Mouse (Mus musculus) layer of hippocampus, adult 8-10 months (tissue): ENCODE results near the gene Slc28a3. TPM values are rescaled to one million over a fixed set of nuclear protein-coding genes. Genes with fewer than 3 reads are reported as not detected.

Source experiments
- DNase-seq, 2 experiments: peaks; one replicate each; pipeline ENCODE4 v3.0.0; 2022; ENCODE audit warnings: low spot score in 2 of 2
- total RNA-seq, 4 experiments: library from RNA; stranded (reverse); gene quantifications; 2 replicates each; pipeline ENCODE4 v1.2.4; 2022

Gene Slc28a3
- under 1 TPM in 3 of 4 experiments, not detected in 1; 0.11 to 0.85 (median 0.37) TPM for total RNA-seq

- DNase-seq, result no peak
Observed at GRCm38 (mm10) chr13:58610716-58611115, at the start of gene Slc28a3. Gene Slc28a3 (minus strand): TSS chr13:58610877.

GRCm38 (mm10) chr13:58657987-58658386 is 47.3 kb upstream of the Slc28a3 start:
- no peak for DNase-seq

- no peak for DNase-seq
Observed at GRCm38 (mm10) chr13:58656885-58657284, 46.2 kb upstream of the Slc28a3 start.

DNA sequence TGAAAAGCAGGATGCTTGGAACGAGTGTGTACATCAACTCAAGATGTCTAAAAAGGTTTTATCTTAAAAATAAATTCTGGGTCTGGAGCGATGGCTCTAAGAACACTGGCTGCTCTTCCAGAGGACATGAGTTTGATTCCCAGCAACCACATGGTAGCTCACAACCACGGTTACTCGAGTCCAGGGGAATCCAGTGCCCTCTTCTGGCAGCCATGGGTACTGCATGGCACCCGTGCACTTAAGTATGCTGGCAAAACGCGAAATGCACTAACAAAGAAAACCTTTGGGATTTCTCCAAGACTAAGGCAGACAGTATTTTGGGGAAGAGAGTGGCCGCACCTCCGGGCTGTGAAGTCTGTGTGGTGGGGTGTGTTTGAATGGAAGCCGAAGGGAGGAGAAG is 44.9 kb upstream of the Slc28a3 start:
- DNase-seq, result no peak

GRCm38 (mm10) chr13:58640330-58640729 is 29.7 kb upstream of the Slc28a3 start:
- DNase-seq, result peak in 1 of 2 experiments; percentile 57

DNA sequence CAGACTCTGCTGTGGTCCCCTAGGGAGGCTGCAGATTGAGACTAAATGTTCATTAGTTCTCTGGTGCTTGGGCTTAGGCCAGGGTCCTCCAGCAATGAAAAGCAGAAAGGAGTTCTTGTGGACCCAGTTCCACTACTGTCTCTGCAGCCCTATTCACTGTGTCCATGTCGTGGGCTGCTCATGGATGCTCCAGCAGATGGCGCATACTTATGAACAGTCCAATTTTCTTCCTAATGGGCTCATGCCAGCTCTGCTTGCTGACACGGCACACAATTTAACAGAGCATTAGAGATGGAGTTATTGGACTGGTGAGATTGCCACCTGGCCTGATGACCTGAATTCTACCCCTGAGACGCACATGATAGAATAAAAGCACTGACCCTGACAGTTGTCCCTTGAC is 28.3 kb upstream of the Slc28a3 start:
- DNase-seq, result peak; percentile 54 to 78

DNA sequence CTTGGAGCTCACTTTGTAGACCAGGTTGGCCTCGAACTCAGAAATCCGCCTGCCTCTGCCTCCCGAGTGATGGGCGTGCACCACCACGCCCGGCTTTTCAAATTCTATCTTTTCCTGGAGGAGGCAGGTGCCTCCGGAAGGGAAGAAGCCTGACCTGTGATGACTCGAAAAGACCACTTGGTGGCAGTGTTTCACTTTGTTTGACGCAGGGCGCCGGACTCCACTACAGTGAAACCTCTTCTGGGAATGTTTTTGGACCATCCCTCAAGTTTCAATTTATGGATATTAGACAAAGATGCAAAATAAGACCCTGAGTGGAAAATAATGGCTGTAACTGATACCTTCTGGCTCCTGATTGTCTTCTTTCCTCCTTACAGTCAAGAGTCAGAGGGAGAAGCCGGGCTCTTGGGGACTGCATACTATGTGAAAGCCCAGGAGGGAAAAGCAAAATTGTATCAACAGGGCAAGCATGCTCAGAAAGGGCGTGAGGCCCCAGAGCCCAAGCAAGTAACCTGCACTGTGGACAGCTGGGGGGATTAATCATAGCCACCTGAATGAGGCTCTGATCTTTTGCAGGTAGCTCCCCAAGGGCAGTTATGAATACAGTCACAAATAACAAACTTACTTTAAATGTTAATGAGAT is 26.8 kb upstream of the Slc28a3 start:
- peak in 1 of 2 experiments; percentile 69 for DNase-seq

GRCm38 (mm10) chr13:58633887-58634286 is 23.2 kb upstream of the Slc28a3 start:
- no peak for DNase-seq

DNA sequence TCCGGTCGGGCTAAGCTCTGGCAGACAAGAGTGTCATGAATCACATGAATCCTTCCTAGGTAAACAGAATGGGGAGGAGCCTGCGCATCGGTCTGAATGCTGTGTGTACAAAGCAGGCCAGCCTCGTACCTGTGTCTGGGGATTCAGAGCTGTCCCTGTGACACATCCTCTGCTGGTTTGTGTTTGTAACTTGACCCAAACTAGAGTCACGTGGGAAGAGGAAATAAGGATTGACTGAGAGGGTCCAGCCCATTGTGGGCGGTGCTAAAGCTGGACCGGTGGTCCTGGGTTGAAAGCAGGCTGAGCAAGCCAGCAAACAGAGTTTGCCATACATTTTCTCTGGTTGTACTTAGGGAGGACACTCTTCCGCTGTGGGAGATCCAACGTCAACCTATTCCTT is 20.1 kb upstream of the Slc28a3 start:
- no peak for DNase-seq

DNA sequence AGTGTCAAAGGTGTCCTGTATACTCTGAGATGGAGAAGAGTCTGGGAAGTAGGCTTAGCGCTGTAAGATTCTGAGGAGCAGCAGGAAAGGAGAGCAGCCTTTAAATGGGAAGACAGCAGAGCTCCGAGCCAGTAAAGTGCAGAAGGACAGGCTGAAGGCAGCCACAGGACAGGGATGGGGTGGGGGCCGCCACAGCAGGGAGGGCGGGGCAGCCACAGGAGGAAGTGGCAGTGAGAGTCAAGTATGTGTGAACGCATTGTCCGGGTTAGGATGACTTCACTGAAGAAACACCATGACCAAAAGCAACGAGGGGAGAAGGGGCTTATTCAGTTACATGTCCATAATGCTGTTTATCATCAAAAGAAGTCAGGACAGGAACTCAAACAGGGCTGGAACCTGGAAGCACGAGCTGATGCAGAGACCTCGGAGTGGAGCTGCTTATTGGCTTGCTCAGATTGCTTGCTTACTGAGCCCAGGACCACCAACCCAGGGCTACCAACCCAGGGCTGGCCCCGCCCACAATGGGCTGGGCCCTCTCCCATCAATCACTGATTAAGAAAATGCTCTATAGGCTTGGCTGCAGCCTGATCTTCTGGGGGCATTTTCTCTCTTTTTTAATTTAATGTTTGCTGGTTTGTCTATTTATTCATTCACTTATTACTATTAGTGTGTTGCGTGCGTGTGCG is 18.8 kb upstream of the Slc28a3 start:
- no peak for DNase-seq

DNA sequence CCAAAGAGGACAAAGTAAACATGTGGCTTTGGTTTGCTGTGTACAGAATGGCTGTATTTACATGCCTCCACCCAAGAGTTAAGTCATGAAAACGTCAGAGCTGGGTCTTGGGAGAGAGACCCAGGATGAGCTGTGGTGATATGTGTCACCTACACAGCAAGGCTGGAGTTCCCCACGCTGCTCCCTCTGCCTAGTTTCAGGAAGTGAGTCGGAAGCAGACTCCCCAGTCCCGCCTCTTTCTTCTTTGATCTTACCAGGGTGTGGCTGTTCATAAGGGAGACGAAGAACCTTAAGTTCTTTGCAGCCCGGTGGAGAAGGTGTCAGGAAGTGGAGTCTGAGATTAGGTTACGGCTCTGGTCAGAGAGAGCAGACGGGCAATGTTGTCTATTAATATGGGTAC is 12.0 kb upstream of the Slc28a3 start:
- DNase-seq, result no peak

DNA sequence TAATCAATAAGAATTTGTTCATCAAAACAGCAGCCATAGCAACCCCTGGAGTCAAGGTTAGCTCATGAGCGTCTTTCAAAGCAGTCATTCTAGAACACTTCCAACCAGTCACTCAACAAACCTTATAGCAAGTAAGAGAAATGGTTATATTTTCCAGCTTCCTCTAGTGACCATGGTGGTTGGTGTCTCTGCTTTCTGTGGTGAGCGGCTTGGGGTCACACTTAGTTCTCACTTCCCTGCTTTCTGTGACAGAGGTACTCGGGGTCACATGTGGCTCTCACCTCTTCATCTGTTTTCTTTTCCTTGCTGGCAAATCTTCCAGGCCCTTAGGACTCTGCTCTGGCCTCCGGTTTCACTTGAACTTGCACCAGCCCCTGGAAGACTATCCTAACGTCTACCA is 8.6 kb upstream of the Slc28a3 start:
- DNase-seq, result no peak

DNA sequence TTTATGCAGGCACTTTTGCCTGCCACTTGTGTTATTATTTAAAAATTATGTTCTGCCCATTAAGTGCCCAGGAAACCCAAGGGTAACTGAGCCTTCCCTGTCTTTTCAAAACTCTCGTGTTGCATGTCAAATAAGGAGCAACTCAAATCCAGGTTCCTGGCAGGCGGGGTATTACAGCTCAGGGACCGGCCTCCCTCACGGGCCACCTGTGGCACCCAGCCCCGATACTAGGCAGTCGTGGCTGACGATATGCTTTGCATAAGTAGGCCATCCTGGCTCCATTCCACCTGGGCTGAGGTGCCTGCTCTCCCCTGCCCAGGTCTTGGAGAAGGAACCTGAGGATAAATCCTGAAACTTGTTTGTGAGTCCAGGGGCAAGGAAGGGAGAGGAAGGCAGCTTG is 618 bp downstream of the Slc28a3 start:
- no peak for DNase-seq

DNA sequence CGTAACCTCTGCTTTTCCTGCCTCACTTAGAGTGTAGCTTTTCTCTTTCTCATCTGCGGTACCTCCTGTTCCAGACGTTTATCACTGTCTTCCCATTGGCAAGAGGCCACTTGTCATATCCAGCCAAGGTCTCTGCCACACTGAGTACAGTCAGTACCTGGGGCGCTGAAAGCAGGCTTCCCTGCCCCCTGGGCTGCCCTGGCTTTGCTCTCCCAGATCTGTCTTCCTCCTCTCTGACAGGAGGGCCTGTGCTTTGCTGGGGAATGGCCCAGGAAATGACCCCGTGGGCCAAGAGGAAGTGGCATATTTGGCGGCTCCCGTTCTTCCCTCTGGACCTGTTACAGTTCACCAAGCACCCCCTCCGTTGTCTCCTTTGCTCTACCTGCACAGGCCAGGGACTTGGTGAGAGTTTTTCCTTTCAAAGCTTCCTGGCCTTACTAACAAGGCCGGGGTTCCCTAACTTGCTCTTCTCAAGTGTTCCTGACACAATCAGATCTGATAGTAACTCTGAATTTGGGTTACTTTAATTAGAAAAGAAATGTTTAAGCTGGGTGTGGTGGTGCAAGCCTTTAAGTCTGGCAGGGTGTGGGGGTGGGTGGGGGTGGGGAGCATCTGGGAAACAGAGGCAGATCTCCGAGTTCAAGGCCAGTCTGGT is 9.3 kb downstream of the Slc28a3 start:
- no peak for DNase-seq

DNA sequence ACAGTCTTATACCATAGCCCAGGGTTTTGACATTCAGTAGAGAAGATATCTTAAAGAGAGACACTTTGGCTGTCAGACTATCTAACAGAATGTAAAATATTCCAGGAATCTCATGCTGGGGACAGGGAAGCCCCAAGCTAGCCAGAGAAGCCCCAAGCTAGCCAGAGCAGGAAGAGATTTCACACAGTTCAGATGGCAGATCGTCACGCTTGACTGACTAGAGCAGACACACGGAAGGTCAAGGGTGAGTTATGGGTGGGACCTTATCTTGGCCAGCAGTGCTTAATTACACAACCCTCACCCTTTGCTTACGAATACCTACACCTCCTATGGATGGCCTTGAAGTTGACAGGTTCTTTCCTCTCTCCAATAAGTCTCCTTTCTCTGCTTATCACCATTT is 12.1 kb downstream of the Slc28a3 start:
- no peak for DNase-seq

- DNase-seq, result peak in 1 of 2 experiments; percentile 16
Observed at GRCm38 (mm10) chr13:58593129-58593528, 17.5 kb downstream of the Slc28a3 start.

DNA sequence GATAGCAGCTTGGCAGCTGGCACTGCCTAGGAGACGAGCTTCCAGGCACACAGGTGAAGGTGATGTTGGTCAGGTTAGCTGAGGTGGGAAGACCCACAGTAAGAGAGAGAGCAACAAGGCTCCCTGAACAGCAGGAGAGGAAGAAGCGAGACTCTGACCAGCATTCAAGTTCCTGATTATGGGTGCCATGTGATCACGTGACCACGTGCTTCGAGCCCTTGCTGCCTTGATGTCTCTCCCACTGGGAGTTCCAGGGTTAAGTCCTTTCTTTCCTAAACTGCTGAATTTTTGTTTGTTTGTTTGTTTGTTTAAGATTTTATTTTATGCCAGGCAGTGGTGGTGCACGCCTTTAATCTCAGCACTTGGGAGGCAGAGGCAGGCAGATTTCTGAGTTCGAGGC is 18.8 kb downstream of the Slc28a3 start:
- DNase-seq, result no peak

- peak in 1 of 2 experiments; percentile 27 for DNase-seq
Observed at GRCm38 (mm10) chr13:58590630-58591029, 20.0 kb downstream of the Slc28a3 start.

DNA sequence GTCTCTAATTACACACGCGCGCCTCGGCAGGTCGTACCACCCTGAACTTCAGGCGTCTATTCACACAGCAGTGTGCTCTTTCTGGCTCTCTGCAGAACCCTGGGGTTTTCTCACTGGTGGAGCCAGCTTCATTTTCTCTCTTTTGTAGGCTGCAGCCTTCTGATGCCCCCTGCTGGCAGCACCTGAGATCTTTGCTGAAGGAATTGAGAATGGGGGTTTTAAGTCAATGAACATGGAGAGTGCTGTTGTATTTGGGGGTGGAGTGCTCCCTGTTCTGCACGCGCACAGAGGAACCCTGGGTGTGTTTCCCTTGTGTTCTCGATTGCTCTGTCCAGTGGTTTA is 21.2 kb downstream of the Slc28a3 start:
- DNase-seq, result peak; percentile 58 to 86

DNA sequence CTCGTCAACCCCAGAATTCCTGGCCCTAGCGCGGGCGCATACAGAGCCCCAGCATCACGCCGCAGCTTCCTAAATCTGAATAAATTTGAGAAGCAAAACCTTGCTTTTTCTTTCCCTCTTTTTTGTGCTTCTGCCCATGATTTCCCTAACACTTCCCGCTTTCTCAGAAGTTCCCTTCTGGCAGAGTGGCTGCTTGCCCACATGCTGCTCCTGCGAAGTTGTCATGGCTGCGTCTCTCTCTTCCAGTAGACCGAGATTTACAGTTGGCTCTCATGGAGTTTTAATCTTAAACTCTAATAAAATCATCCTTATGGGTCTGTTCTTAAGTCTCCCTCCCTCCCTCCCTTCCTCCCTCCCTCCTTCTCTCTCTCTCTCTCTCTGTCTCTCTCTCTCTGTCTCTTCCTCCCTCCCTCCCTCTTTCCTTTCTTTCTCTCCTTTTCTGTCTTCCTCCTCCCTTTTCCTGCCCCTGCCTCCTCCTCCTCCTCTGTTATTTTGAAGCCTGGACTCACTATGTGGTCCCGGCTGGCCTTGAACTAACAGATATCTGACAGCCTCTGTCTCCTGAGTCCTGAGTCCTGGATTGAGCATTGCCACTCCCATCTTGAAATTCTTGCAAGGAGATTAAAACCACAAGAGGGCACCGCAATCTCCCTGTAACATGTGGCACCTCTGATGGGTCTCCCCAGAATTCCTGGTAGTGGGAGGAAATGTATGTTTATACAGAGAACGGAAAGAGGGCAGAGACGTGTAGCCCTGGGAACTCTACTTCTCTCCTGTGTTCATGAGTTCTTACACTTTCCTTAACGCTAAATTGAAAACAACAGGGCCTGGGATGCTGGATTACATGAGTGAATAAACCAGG is 21.8 kb downstream of the Slc28a3 start:
- peak in 1 of 2 experiments; percentile 31 for DNase-seq

DNA sequence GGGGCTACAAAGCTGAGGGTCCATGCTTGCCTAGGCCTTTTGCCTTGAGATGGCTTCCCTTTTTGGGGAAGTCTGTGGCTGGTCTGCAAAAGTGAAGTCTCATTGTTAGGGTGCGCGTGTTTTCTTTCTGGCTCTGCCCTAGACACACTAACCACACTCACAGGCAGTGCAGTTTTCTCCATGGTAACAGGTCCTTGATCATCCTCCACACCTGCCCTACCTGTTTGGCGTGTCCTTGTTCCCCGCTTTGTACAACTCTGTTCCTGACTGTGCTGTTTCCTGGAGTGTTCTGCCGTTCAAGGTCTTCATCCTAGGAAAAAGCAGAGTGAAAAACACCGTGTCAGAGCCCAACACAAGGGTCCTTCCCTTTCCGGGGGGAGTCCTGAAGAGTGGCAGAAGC is 22.7 kb downstream of the Slc28a3 start:
- no peak for DNase-seq

DNA sequence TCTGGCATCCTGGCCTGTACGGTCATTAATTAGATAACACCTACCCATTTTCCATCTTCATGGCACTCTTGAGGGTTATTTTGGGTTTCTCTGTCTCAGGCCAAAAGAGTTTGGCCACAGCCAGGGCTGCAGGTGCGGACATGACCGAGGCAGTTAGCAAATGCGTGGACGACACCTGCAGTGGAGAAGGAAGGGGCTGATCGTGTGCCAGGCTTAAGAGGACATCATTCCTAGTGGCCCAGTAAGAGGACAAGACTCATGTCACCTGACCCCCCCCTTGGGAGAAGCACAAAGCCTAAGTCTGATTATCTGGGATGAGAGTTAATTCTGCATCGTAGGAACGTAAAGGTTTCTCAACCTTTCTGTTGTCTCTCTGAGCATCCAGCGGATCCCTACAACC is 44.5 kb downstream of the Slc28a3 start:
- no peak for DNase-seq
